Mouse (Mus musculus): ENCODE measurements around the gene Kat6b. TPM values are rescaled to one million over a fixed set of nuclear protein-coding genes. Genes with fewer than 3 reads are reported as not detected.

The Kat6b gene
- total and polyA plus RNA-seq, 3 experiments = 2.3 to 10.9 (median 8.0) TPM

DNA sequence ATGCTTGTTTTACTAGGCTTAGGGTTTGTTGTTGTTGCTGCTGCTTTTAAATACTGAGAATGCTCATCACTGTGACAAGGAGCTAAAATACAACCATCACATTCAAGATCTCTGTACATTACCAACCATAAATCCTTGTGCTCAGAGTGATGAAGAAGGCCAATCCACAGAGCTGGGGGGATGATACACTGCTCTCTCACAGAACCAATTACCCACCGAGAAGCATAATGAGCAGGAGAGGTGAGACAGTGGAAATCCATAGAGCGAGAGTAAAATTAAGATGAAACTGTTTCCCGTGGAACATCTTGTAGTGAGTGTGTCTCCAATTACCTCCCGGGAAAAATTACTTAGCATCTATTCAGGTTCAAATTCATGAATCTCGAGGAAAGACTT lies 118.9 kb downstream of the Kat6b start:
- DNase-seq (ENCODE audit: extremely low read depth) = no peak
- in situ Hi-C loops (cut with MboI; ENCODE audit: low pct_ligation_motif_present, low pct_unique_long_range_greater_than_20kb, low sequenced_read_pairs) = loop anchor here (10.0 kb wide), 2 partner anchors 65 to 455 kb away; no protein-coding TSS in a partner anchor
- H3K79me2 ChIP-seq (replicated peaks; ENCODE audit: control insufficient read depth, extremely low read depth, insufficient read depth, poor library complexity, severe bottlenecking) = no peaks in the 10 kb centered on the region
- H3K4me1 ChIP-seq (ENCODE audit: control insufficient read depth in 1 of 2, insufficient read depth in 2 of 2) = no peaks in the 10 kb centered on the region
- dilution Hi-C loops (cut with MboI; ENCODE audit: extremely low pct_ligation_motif_present, extremely low pct_unique_long_range_greater_than_20kb, low sequenced_read_pairs) = no loop called here
- H3K9me3 ChIP-seq (replicated peaks; ENCODE audit: low read length) = peaks cover 2% of the 10 kb centered on the region
- no peak for TF ChIP-seq ELF1 (IDR thresholded peaks at IDR 0.05; ENCODE audit: low read depth, low read length)
- peaks cover 0 to 4% of the 10 kb centered on the region in 2 experiments for H3K36me3 ChIP-seq (replicated peaks in 1 of 2; ENCODE audit: control insufficient read depth in 1 of 2, insufficient read depth in 1 of 2, low read length in 1 of 2)
- no peak overlapping the region for H3K9ac ChIP-seq (ENCODE audit: insufficient read depth, low read depth)
- no peak overlapping the region for H3K27ac ChIP-seq (ENCODE audit: insufficient read depth, low read depth)
- H3K27me3 ChIP-seq (replicated peaks) = no peaks in the 10 kb centered on the region
- no peak overlapping the region for H3K4me3 ChIP-seq (replicated peaks in 1 of 3; ENCODE audit: low read depth in 2 of 3, low read length in 2 of 3, poor library complexity in 1 of 3)
- no peak overlapping the region for H3K4me2 ChIP-seq (ENCODE audit: insufficient read depth, low read depth, poor library complexity, severe bottlenecking)

DNA sequence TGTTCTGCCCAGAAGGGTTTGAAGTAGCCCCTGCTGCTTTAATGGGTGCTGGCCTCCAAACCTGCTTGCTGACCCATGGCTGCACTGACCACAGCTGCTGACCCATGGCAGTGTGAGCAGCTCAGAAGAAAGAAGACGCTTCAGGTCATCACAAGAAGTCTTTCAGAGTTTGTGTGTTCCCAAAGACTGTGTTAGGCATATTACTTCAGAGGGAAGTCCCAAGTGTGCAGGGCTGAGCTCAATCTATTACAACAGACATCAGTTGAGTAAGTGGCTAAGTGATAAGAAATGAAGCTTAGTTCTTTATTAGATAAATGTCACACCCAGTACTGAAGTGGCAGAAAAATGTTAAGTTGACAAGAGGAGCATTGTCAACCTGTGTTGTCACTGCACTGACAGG lies 119.4 kb downstream of the Kat6b start:
- H3K79me2 ChIP-seq (replicated peaks; ENCODE audit: control insufficient read depth, extremely low read depth, insufficient read depth, poor library complexity, severe bottlenecking) = no peaks in the 10 kb centered on the region
- no peaks in the 10 kb centered on the region for H3K4me1 ChIP-seq (ENCODE audit: control insufficient read depth in 1 of 2, insufficient read depth in 2 of 2)
- in situ Hi-C loops (cut with MboI; ENCODE audit: low pct_ligation_motif_present, low pct_unique_long_range_greater_than_20kb, low sequenced_read_pairs) = loop anchor here (10.0 kb wide), 2 partner anchors 66 to 456 kb away; no protein-coding TSS in a partner anchor
- DNase-seq (ENCODE audit: extremely low read depth) = no peak
- no peak overlapping the region for H3K4me2 ChIP-seq (ENCODE audit: insufficient read depth, low read depth, poor library complexity, severe bottlenecking)
- no peaks in the 10 kb centered on the region for H3K27me3 ChIP-seq (replicated peaks)
- dilution Hi-C loops (cut with MboI; ENCODE audit: extremely low pct_ligation_motif_present, extremely low pct_unique_long_range_greater_than_20kb, low sequenced_read_pairs) = no loop called here
- no peak overlapping the region for H3K4me3 ChIP-seq (replicated peaks in 1 of 3; ENCODE audit: low read depth in 2 of 3, low read length in 2 of 3, poor library complexity in 1 of 3)
- peaks cover 0 to 4% of the 10 kb centered on the region in 2 experiments for H3K36me3 ChIP-seq (replicated peaks in 1 of 2; ENCODE audit: control insufficient read depth in 1 of 2, insufficient read depth in 1 of 2, low read length in 1 of 2)
- no peak overlapping the region for H3K9ac ChIP-seq (ENCODE audit: insufficient read depth, low read depth)
- H3K27ac ChIP-seq (ENCODE audit: insufficient read depth, low read depth) = no peak overlapping the region
- H3K9me3 ChIP-seq (replicated peaks; ENCODE audit: low read length) = peaks cover 2% of the 10 kb centered on the region
- no peak for TF ChIP-seq ZMIZ1 (IDR thresholded peaks at IDR 0.05; ENCODE audit: low read depth, low read length)
- no peak for TF ChIP-seq E2F4 (IDR thresholded peaks at IDR 0.05; ENCODE audit: insufficient replicate concordance, low read depth, low read length)
- TF ChIP-seq ZKSCAN1 (IDR thresholded peaks at IDR 0.05; ENCODE audit: borderline replicate concordance, low read depth, low read length) = no peak

DNA sequence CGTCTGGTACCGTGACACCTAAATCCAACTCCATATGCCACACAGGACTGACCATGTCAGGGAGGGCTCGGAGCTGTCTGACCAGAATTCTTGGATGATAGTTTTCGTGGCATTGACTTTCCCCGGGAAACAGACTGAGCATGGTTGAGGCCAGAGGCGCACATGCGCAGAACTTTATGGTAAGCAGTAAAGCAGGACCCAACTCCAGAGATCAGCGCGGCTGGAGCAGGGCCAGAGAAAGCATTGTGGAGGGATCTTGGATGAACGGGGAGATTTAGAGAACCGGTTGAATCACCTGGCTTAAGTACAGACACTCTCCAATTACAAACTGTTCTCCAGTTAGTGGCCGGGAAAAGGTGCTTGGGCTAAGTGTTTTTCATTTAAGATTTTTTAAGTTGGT lies 120.9 kb downstream of the Kat6b start:
- Histone ChIP-seq H3K36me3 (replicated peaks in 1 of 2; ENCODE audit: control insufficient read depth in 1 of 2, insufficient read depth in 1 of 2, low read length in 1 of 2) (peaks cover 0 to 2% of the 10 kb centered on the region in 2 experiments), H3K4me3 (replicated peaks in 1 of 3; ENCODE audit: low read depth in 2 of 3, low read length in 2 of 3, poor library complexity in 1 of 3) (no peak overlapping the region), H3K4me2 (ENCODE audit: insufficient read depth, low read depth, poor library complexity, severe bottlenecking) (no peak overlapping the region), H3K9me3 (replicated peaks; ENCODE audit: low read length) (no peaks in the 10 kb centered on the region), H3K79me2 (replicated peaks; ENCODE audit: control insufficient read depth, extremely low read depth, insufficient read depth, poor library complexity, severe bottlenecking) (no peaks in the 10 kb centered on the region), H3K27me3 (replicated peaks) (no peaks in the 10 kb centered on the region), H3K9ac (ENCODE audit: insufficient read depth, low read depth) (no peak overlapping the region), H3K27ac (ENCODE audit: insufficient read depth, low read depth) (no peak overlapping the region), H3K4me1 (ENCODE audit: control insufficient read depth in 1 of 2, insufficient read depth in 2 of 2) (no peaks in the 10 kb centered on the region)
- TF ChIP-seq PAX5 (IDR thresholded peaks at IDR 0.05; ENCODE audit: low read length) (no peak), EP300 (IDR thresholded peaks at IDR 0.05; ENCODE audit: low read length) (no peak), JUN (IDR thresholded peaks at IDR 0.05; ENCODE audit: insufficient read depth, low read depth, low read length) (no peak), USF1 (IDR thresholded peaks at IDR 0.05; ENCODE audit: low read depth, low read length) (no peak), SMC3 (IDR thresholded peaks at IDR 0.05; ENCODE audit: low read depth, low read length) (no peak), USF2 (conservative IDR thresholded peaks at IDR 0.05; ENCODE audit: low read depth, low read length) (no peak), POLR2A (IDR thresholded peaks at IDR 0.05; ENCODE audit: low read depth, low read length) (no peak), ZMIZ1 (IDR thresholded peaks at IDR 0.05; ENCODE audit: low read depth, low read length) (no peak), UBTF (IDR thresholded peaks at IDR 0.05; ENCODE audit: low read depth, low read length) (no peak), HCFC1 (IDR thresholded peaks at IDR 0.05; ENCODE audit: low read depth, low read length) (no peak), MAX (IDR thresholded peaks at IDR 0.05; ENCODE audit: low read length) (no peak), ZC3H11A (IDR thresholded peaks at IDR 0.05; ENCODE audit: low read depth, low read length) (no peak)
- no peak for DNase-seq (ENCODE audit: extremely low read depth)
- dilution Hi-C loops (cut with MboI; ENCODE audit: extremely low pct_ligation_motif_present, extremely low pct_unique_long_range_greater_than_20kb, low sequenced_read_pairs) (no loop called here), in situ Hi-C loops (cut with MboI; ENCODE audit: low pct_ligation_motif_present, low pct_unique_long_range_greater_than_20kb, low sequenced_read_pairs) (loop anchor here (10.0 kb wide), 2 partner anchors 67 to 457 kb away; no protein-coding TSS in a partner anchor)

All from CH12.LX (cell line).